Mouse (Mus musculus): Measurements from ENCODE around the gene Irx4. TPM values are rescaled to one million over a fixed set of nuclear protein-coding genes. Genes with fewer than 3 reads are reported as not detected.
A peak's percentile ranks its signal among the peaks of the same experiment; 100 is the strongest.

Irx4 gene
- total and polyA plus RNA-seq, 3 experiments: not detected

DNA sequence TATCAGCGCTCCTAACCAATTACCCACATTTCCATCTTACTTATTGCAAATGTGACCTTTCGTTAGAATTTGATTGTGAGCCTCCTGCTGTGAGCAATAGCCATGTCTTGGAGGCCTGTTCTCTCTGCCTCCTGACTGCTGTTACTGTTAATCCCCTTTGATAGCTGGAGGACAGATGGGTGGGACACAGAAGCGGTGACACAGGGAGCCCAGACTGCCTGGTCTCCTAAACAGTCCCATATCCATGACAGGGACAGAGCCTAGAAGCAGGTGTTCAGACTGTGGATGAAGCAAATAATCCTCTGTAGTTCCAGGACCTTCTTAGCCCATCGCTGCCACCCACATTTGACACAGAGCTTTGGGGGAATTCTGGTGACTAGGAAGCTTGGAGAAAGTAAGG lies 46.2 kb downstream of the Irx4 start:
- Histone ChIP-seq H3K27ac (ENCODE audit: control insufficient read depth, low read depth, low read length) (no peak overlapping the region), H3K9ac (ENCODE audit: control insufficient read depth, low read depth, low read length, poor library complexity, severe bottlenecking) (no peak overlapping the region), H3K36me3 (ENCODE audit: control insufficient read depth in 1 of 2, insufficient read depth in 2 of 2, low read length in 2 of 2) (no peaks in the 10 kb centered on the region), H3K4me1 (ENCODE audit: control insufficient read depth in 1 of 2, insufficient read depth in 2 of 2, low read length in 2 of 2) (no peaks in the 10 kb centered on the region), H3K4me3 (ENCODE audit: control insufficient read depth in 1 of 2, insufficient read depth in 1 of 2, low read depth in 2 of 2, low read length in 2 of 2) (no peak overlapping the region), H3K27me3 (ENCODE audit: control insufficient read depth in 1 of 2, insufficient read depth in 2 of 2, low read length in 2 of 2) (no peaks in the 10 kb centered on the region), H3K9me3 (replicated peaks; ENCODE audit: insufficient read depth, low read length) (no peaks in the 10 kb centered on the region), H3K79me2 (ENCODE audit: control insufficient read depth, insufficient read depth, low read length, poor library complexity) (no peaks in the 10 kb centered on the region)
- TF ChIP-seq ETS1 (IDR thresholded peaks at IDR 0.05; ENCODE audit: low read depth, low read length) (no peak), KAT2A (conservative IDR thresholded peaks at IDR 0.05; ENCODE audit: low read depth, low read length) (no peak), ZMIZ1 (IDR thresholded peaks at IDR 0.05; ENCODE audit: low read depth, low read length) (no peak), MEF2A (IDR thresholded peaks at IDR 0.05; ENCODE audit: extremely low read depth, insufficient replicate concordance, low read depth, low read length, poor library complexity, severe bottlenecking) (no peak), ELF1 (IDR thresholded peaks at IDR 0.05; ENCODE audit: low read depth, low read length) (no peak), USF2 (IDR thresholded peaks at IDR 0.05; ENCODE audit: borderline replicate concordance in 1 of 2, insufficient read depth in 1 of 2, low read depth in 1 of 2, low read length in 2 of 2) (no peak), UBTF (IDR thresholded peaks at IDR 0.05; ENCODE audit: borderline replicate concordance, insufficient read depth, low read depth, low read length) (no peak), BHLHE40 (IDR thresholded peaks at IDR 0.05; ENCODE audit: borderline replicate concordance, low read depth, low read length) (no peak), HCFC1 (IDR thresholded peaks at IDR 0.05; ENCODE audit: low read depth, low read length) (no peak), TAL1 (IDR thresholded peaks at IDR 0.05; ENCODE audit: low read length) (no peak), POLR2AphosphoS5 (IDR thresholded peaks at IDR 0.05; ENCODE audit: borderline replicate concordance, low read depth, low read length) (no peak), NRF1 (IDR thresholded peaks at IDR 0.05; ENCODE audit: insufficient read depth, low read depth, low read length, poor library complexity, severe bottlenecking) (no peak), CHD1 (IDR thresholded peaks at IDR 0.05; ENCODE audit: low read depth, low read length) (no peak), RCOR1 (IDR thresholded peaks at IDR 0.05; ENCODE audit: low read depth, low read length) (no peak), MXI1 (IDR thresholded peaks at IDR 0.05; ENCODE audit: low read depth, low read length) (no peak), MYB (IDR thresholded peaks at IDR 0.05; ENCODE audit: low read depth, low read length) (no peak)
- DNase-seq (ENCODE audit: low read depth, low spot score): no peak

DNA sequence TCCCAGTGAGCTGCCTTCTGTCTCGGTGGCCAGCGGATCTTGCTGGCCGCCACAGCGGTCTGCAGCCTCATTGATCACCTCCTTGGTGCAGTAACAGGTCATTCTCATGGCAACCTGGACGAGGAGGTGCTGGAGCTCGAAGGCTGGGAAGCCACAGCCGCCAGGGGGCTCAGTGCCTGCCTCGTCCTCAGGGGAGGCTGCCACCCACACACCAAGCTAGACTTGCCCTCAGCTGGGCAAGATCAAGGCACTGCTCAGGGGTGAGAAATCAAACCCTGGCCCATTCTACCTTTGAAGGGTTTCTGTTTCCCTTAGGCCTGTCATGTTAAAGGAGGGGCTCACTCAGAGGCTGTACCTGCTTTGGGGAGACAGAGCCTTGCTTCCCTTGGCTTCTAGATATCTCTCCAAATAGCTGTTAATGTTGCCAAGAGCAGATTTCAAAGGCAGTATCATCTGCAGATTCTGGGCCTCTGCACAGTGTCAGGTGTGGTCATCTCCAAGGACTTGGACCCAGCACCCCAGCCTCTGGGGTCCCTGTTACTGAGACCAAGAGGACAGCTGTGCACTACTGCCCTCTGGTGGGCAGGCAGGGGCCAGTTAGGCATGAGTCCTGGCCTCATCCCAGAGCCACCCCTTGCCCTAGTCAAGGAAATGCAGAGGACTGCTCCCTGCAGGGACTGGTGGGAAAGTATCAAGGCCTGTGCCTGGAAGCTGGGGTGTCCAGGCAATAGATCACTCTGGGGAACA lies 50.1 kb downstream of the Irx4 start:
- Histone ChIP-seq H3K36me3 (ENCODE audit: control insufficient read depth in 1 of 2, insufficient read depth in 2 of 2, low read length in 2 of 2) (no peaks in the 10 kb centered on the region), H3K4me3 (ENCODE audit: control insufficient read depth in 1 of 2, insufficient read depth in 1 of 2, low read depth in 2 of 2, low read length in 2 of 2) (no peak overlapping the region), H3K4me1 (ENCODE audit: control insufficient read depth in 1 of 2, insufficient read depth in 2 of 2, low read length in 2 of 2) (no peaks in the 10 kb centered on the region), H3K27ac (ENCODE audit: control insufficient read depth, low read depth, low read length) (no peak overlapping the region), H3K9me3 (replicated peaks; ENCODE audit: insufficient read depth, low read length) (no peaks in the 10 kb centered on the region), H3K27me3 (ENCODE audit: control insufficient read depth in 1 of 2, insufficient read depth in 2 of 2, low read length in 2 of 2) (no peaks in the 10 kb centered on the region), H3K79me2 (ENCODE audit: control insufficient read depth, insufficient read depth, low read length, poor library complexity) (no peaks in the 10 kb centered on the region), H3K9ac (ENCODE audit: control insufficient read depth, low read depth, low read length, poor library complexity, severe bottlenecking) (no peak overlapping the region)
- DNase-seq (ENCODE audit: low read depth, low spot score): peak; percentile 28
- 0 out of 2 replicates have a peak, but pooled peaks have one; percentile 22 for TF ChIP-seq ZC3H11A (IDR thresholded peaks at IDR 0.05; ENCODE audit: low read depth, low read length)
- peak; percentile 44 to 86 (median 65) for TF ChIP-seq CTCF (IDR thresholded peaks at IDR 0.05 in 2 of 3, conservative IDR thresholded peaks at IDR 0.05 in 1 of 3; ENCODE audit: control insufficient read depth in 1 of 3, insufficient read depth in 1 of 3, low read depth in 2 of 3, low read length in 3 of 3, poor library complexity in 1 of 3, severe bottlenecking in 1 of 3)
- no peak for TF ChIP-seq POLR2A (IDR thresholded peaks at IDR 0.05; ENCODE audit: control insufficient read depth in 1 of 2, insufficient read depth in 1 of 2, low read depth in 1 of 2, low read length in 2 of 2, poor library complexity in 1 of 2)
- TF ChIP-seq RAD21 (IDR thresholded peaks at IDR 0.05; ENCODE audit: low read depth, low read length): peak; percentile 64
- no peak for TF ChIP-seq JUND (IDR thresholded peaks at IDR 0.05; ENCODE audit: low read depth, low read length)
- TF ChIP-seq MAFK (IDR thresholded peaks at IDR 0.05; ENCODE audit: borderline replicate concordance, low read depth, low read length): no peak
- peak; percentile 67 for TF ChIP-seq SMC3 (IDR thresholded peaks at IDR 0.05; ENCODE audit: low read depth, low read length)
- TF ChIP-seq TCF12 (IDR thresholded peaks at IDR 0.05; ENCODE audit: low read depth, low read length): no peak
